Mouse (Mus musculus) liver, adult 2 months (tissue): ENCODE data around the gene Rps24.

ENCODE experiments used
- CTCF ChIP-seq: fragments of 200-500 bp; IDR thresholded peaks from 2 replicates; pipeline ENCODE4 v1.5.1; 2011; ENCODE audit warnings: low read depth, low read length, control low read depth
- POLR2A ChIP-seq: fragments of 200-500 bp; IDR thresholded peaks from 2 replicates; pipeline ENCODE4 v1.6.1; 2011; ENCODE audit warnings: low read length, control low read depth; ENCODE audit not compliant: insufficient read depth; ENCODE audit errors: extremely low read depth

DNA sequence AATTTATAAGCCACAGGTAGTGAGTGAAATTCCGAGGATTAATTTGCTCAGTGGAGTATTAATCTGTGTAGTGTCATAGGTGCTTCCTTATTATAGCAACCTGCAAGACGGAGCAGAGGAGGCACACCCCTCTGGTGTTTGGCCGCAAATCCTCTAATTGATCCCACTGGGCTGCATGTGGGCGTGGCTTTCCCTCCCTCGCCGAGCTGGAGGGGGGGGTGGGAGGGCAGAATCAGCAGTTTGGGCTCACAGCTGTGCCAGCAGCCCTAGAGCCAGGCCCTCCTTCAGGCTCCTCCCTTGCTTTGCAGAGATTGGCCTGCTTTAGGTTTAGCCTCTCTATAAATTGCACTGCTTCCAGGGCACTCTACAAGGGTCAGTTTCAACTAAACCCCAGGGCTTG, 43.3 kb downstream of the Rps24 start:
- no peak for TF ChIP-seq CTCF
- no peak for TF ChIP-seq POLR2A
